Mouse (Mus musculus) small intestine, adult 2 months (tissue): ENCODE measurements around the gene Zfhx2.

Source experiments
- CTCF ChIP-seq: fragments of 200-500 bp; IDR thresholded peaks from 2 replicates; pipeline ENCODE4 v1.5.1; 2012; ENCODE audit warnings: low read depth, mild to moderate bottlenecking, control low read depth, inconsistent platforms, low read length, moderate library complexity, mixed read lengths; ENCODE audit not compliant: insufficient replicate concordance, insufficient read length; ENCODE audit errors: extremely low read depth
- POLR2A ChIP-seq: fragments of 200-500 bp; IDR thresholded peaks from 2 replicates; pipeline ENCODE4 v1.6.1; 2012; ENCODE audit warnings: low read depth, mild to moderate bottlenecking, control low read depth, inconsistent platforms, low read length, moderate library complexity

- TF ChIP-seq CTCF: no peak
- TF ChIP-seq POLR2A: no peak
These were observed 37.9 kb downstream of the Zfhx2 start for GRCm38 (mm10) chr14:55054191-55054749.
